Mouse (Mus musculus): ENCODE measurements around the gene Pigx. TPM values are rescaled to one million over a fixed set of nuclear protein-coding genes. Genes with fewer than 3 reads are reported as not detected.
"Not testable (repeated sequence)": the region's sequence is repeated elsewhere in the genome, so short reads cannot be mapped to it uniquely, and the experiment has no call there.

Gene Pigx
- total and polyA plus RNA-seq, 2 experiments, result 19.0 to 37.7 TPM

DNA sequence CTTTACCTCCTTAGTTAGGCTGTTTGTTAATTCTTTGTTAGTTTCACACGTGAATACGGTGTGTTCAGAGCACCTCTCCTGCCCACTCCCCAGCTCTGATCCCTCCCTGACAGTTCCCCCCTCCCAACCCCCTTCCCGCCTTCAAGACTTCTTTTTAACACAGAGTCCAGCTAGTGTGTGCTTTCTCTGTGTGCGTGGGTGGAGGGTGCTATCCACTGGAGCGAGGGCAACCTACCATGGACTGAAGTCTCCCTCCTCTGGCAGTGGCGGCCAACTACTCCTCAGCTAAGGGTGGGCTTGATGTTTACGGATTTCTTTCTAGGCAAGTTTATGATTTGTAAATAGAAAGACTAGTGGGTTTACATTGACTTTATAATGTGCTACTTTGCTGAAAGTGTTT lies 8.6 kb upstream of the Pigx start:
- WGBS, result 78% methylated on average over 7 of the region's 7 CpGs
- no peak for DNase-seq (ENCODE audit: extremely low read depth, low read depth, low spot score)
- no peak overlapping the region for H3K4me3 ChIP-seq (ENCODE audit: insufficient read depth, low read depth, low read length)

DNA sequence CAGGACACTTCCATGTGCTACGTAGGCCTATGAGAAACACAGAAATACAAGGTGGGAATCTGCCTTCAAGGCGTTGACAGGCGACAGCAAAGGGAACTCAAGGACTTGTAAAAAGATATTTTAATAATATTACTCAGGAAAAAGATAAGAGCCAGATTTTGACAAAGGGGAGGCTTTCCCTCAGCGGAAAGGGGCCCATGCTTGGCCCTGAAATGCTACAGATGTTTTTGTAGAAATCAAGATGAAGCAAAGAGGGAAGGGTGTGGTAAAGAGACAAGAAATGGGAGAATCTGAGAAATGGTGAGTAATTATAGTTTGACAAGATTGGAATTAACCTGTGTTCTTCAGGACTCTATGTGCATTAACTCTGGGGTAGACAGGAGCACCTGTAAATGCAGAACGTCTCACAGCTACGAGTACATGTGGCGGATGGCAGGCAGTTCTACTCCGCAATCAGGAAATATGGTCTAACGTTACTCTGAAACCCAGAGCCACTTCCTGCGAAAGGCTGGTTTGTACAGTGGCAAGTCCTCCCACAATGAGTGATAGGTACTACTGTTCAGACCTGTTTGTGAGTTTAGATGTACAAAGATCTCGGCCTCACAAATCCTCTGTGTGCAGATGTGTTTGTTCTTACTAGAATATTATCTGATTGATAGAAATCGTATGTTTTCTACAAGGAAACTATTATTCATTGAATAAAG lies 8.0 kb upstream of the Pigx start:
- H3K27me3 ChIP-seq (ENCODE audit: control insufficient read depth, insufficient read depth, low read length), result no peaks in the 10 kb centered on the region
- H3K36me3 ChIP-seq (ENCODE audit: control insufficient read depth, insufficient read depth, low read length), result no peaks in the 10 kb centered on the region
- DNase-seq (ENCODE audit: extremely low read depth, low read depth, low spot score), result no peak
- no peak overlapping the region for H3K27ac ChIP-seq (replicated peaks; ENCODE audit: insufficient read depth, low read depth, low read length)
- H3K4me1 ChIP-seq (ENCODE audit: control insufficient read depth, insufficient read depth, low read length), result no peaks in the 10 kb centered on the region
- H3K79me2 ChIP-seq (ENCODE audit: control insufficient read depth, insufficient read depth, low read length), result no peaks in the 10 kb centered on the region
- WGBS, result 91% methylated on average over 12 of the region's 12 CpGs
- H3K9ac ChIP-seq (ENCODE audit: low read depth, low read length), result no peak overlapping the region
- H3K4me3 ChIP-seq (ENCODE audit: insufficient read depth, low read depth, low read length), result no peak overlapping the region
- no peak for TF ChIP-seq CTCF (IDR thresholded peaks at IDR 0.05; ENCODE audit: low read depth, low read length)
- no peak for TF ChIP-seq POLR2A (IDR thresholded peaks at IDR 0.05; ENCODE audit: extremely low read depth, insufficient read depth, low read length)

More for the DNA sequence above, 8.6 kb upstream of the Pigx start:
- Histone ChIP-seq H3K36me3 (ENCODE audit: control insufficient read depth, insufficient read depth, low read length) (no peaks in the 10 kb centered on the region), H3K9ac (ENCODE audit: low read depth, low read length) (no peak overlapping the region), H3K27me3 (ENCODE audit: control insufficient read depth, insufficient read depth, low read length) (no peaks in the 10 kb centered on the region), H3K4me1 (ENCODE audit: control insufficient read depth, insufficient read depth, low read length) (no peaks in the 10 kb centered on the region), H3K27ac (replicated peaks; ENCODE audit: insufficient read depth, low read depth, low read length) (no peak overlapping the region), H3K79me2 (ENCODE audit: control insufficient read depth, insufficient read depth, low read length) (no peaks in the 10 kb centered on the region)
- TF ChIP-seq CTCF (IDR thresholded peaks at IDR 0.05; ENCODE audit: low read depth, low read length) (peak; percentile 24; the same call in 1 of the 2 replicates), POLR2A (IDR thresholded peaks at IDR 0.05; ENCODE audit: extremely low read depth, insufficient read depth, low read length) (no peak)

DNA sequence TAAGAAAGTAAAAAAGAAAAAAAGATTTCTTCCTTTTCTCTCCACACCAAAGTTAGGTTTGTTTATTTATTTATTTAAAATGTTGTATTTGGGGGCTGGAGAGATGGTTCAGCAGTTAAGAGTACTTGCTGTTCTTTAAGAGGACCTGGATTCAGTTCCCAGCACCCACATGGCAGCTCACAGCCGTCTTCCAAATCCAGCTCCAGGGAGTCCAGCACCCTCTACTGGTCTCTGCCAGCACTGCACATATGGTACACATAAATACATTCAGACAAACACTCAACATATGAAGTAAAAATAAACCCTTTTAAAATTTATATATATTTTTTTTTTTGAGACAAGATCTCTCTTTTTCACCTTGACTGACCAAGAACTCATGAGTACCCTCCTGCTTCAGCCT lies 6.2 kb upstream of the Pigx start:
- Histone ChIP-seq H3K4me3 (ENCODE audit: insufficient read depth, low read depth, low read length) (no peak overlapping the region), H3K79me2 (ENCODE audit: control insufficient read depth, insufficient read depth, low read length) (no peaks in the 10 kb centered on the region), H3K27ac (replicated peaks; ENCODE audit: insufficient read depth, low read depth, low read length) (no peak overlapping the region), H3K36me3 (ENCODE audit: control insufficient read depth, insufficient read depth, low read length) (no peaks in the 10 kb centered on the region), H3K27me3 (ENCODE audit: control insufficient read depth, insufficient read depth, low read length) (no peaks in the 10 kb centered on the region), H3K9ac (ENCODE audit: low read depth, low read length) (no peak overlapping the region), H3K4me1 (ENCODE audit: control insufficient read depth, insufficient read depth, low read length) (no peaks in the 10 kb centered on the region)
- no peak for TF ChIP-seq POLR2A (IDR thresholded peaks at IDR 0.05; ENCODE audit: extremely low read depth, insufficient read depth, low read length)
- TF ChIP-seq CTCF (IDR thresholded peaks at IDR 0.05; ENCODE audit: low read depth, low read length), result peak; percentile 36; the same call in 1 of the 2 replicates
- WGBS, result 97% methylated on average over 1 of the region's 1 CpGs
- DNase-seq (ENCODE audit: extremely low read depth, low read depth, low spot score), result no peak

DNA sequence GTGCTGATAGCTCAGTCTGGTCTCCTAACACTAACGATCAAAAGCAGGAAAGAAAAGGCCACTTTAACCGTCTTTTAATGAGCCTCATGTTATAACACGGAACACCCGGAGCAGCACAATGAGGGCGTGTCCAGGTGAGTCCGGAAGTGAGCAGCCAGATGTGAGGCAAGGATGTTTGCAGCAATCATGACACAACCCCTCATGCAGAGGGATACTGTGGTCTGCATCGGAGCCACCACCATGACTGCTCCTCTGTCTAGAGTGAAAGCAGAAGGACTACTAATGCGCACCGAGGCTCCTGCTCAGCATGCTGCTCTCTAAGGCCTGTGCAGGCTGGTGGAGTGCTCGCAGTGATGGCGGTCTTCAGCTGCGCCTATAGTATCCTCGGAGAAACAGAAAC lies 2.8 kb upstream of the Pigx start:
- WGBS, result 88% methylated on average over 13 of the region's 13 CpGs
- TF ChIP-seq POLR2A (IDR thresholded peaks at IDR 0.05; ENCODE audit: extremely low read depth, insufficient read depth, low read length), result no peak
- no peak for TF ChIP-seq CTCF (IDR thresholded peaks at IDR 0.05; ENCODE audit: low read depth, low read length)
- no peak overlapping the region for H3K9ac ChIP-seq (ENCODE audit: low read depth, low read length)

DNA sequence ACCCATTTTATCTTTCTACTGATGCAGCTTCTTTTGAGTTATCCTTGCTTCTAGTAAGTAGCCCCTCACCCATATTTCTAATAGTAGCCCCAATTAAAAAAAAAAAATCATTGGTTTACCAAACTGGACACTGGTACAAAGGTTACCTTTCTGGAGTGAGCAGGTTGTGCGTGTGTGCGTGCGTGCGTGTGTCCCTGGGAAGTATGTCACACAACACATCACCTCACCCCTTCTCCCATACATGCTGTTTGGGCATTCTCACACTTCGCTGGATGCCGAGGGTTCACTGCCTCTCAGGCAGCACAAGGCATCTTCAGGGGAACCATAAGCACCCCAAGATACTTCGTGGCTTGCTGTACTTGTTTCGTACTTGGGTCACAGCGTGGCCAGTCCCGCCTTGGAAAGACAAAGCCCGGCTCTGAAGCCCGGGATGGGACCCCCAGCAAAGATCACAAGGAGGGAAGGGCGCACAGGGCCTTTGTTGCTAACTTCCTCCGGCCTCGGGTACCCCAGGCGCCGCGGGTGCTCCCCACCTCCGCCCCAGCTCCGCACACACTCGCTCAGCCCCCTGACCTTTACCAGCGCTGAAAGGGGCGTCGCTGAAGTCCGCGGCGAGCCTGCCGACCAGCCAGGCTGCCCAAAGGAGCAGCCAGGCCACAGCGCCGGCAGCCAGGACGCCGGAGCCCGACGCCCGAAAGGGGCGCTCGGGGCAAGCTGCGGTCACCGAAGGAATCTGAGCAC lies 473 bp downstream of the Pigx start:
- TF ChIP-seq POLR2A (IDR thresholded peaks at IDR 0.05; ENCODE audit: extremely low read depth, insufficient read depth, low read length), result no peak; the same call in 1 of the 2 replicates
- TF ChIP-seq CTCF (IDR thresholded peaks at IDR 0.05; ENCODE audit: low read depth, low read length), result no peak
- H3K27ac ChIP-seq (replicated peaks; ENCODE audit: insufficient read depth, low read depth, low read length), result peak overlapping the region; percentile 80
- H3K79me2 ChIP-seq (ENCODE audit: control insufficient read depth, insufficient read depth, low read length), result no peaks in the 10 kb centered on the region; the same call in 1 of the 2 replicates
- no peaks in the 10 kb centered on the region for H3K36me3 ChIP-seq (ENCODE audit: control insufficient read depth, insufficient read depth, low read length)
- peaks cover 3% of the 10 kb centered on the region; the same call in 1 of the 2 replicates for H3K4me1 ChIP-seq (ENCODE audit: control insufficient read depth, insufficient read depth, low read length)
- H3K27me3 ChIP-seq (ENCODE audit: control insufficient read depth, insufficient read depth, low read length), result no peaks in the 10 kb centered on the region
- under 1% methylated on average over 39 of the region's 39 CpGs for WGBS
- peak overlapping the region; percentile 95 for H3K4me3 ChIP-seq (ENCODE audit: insufficient read depth, low read depth, low read length)
- DNase-seq (ENCODE audit: extremely low read depth, low read depth, low spot score), result peak; percentile 54
- H3K9ac ChIP-seq (ENCODE audit: low read depth, low read length), result peak overlapping the region; percentile 84

More for the DNA sequence above, 2.8 kb upstream of the Pigx start:
- H3K79me2 ChIP-seq (ENCODE audit: control insufficient read depth, insufficient read depth, low read length), result no peaks in the 10 kb centered on the region; the same call in 1 of the 2 replicates
- H3K27ac ChIP-seq (replicated peaks; ENCODE audit: insufficient read depth, low read depth, low read length), result no peak overlapping the region
- no peak for DNase-seq (ENCODE audit: extremely low read depth, low read depth, low spot score)
- peaks cover 3% of the 10 kb centered on the region; the same call in 1 of the 2 replicates for H3K4me1 ChIP-seq (ENCODE audit: control insufficient read depth, insufficient read depth, low read length)
- no peaks in the 10 kb centered on the region for H3K36me3 ChIP-seq (ENCODE audit: control insufficient read depth, insufficient read depth, low read length)
- no peak overlapping the region for H3K4me3 ChIP-seq (ENCODE audit: insufficient read depth, low read depth, low read length)
- H3K27me3 ChIP-seq (ENCODE audit: control insufficient read depth, insufficient read depth, low read length), result no peaks in the 10 kb centered on the region

DNA sequence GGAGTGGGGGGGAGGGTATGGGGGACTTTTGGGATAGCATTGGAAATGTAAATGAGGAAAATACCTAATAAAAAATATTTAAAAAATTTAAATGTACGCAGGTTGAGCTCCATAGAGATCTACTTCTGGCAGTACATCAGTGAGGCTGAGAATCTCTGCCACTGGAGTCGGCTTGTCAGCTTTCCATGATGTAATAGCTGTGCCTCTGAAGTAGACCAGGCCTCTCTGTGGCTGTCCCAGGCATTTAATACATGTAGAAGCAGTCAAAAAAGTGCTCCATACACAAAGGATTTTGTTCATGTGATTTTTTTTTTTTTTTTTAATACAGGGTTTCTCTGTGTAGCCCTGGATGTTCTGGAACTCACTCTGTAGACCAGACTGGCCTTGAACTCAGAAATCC lies 1.8 kb downstream of the Pigx start:
- H3K27ac ChIP-seq (replicated peaks; ENCODE audit: insufficient read depth, low read depth, low read length); H3K36me3 ChIP-seq (ENCODE audit: control insufficient read depth, insufficient read depth, low read length); H3K79me2 ChIP-seq (ENCODE audit: control insufficient read depth, insufficient read depth, low read length); H3K4me3 ChIP-seq (ENCODE audit: insufficient read depth, low read depth, low read length); DNase-seq (ENCODE audit: extremely low read depth, low read depth, low spot score); H3K9ac ChIP-seq (ENCODE audit: low read depth, low read length); H3K4me1 ChIP-seq (ENCODE audit: control insufficient read depth, insufficient read depth, low read length); H3K27me3 ChIP-seq (ENCODE audit: control insufficient read depth, insufficient read depth, low read length): not testable (repeated sequence)
- WGBS, result 87% methylated on average over 2 of the region's 2 CpGs
